Mouse (Mus musculus) cerebellum, adult 2 months (tissue): Measurements from ENCODE around the gene Abcb8. TPM values are rescaled to one million over a fixed set of nuclear protein-coding genes. Genes with fewer than 3 reads are reported as not detected.
A peak's percentile ranks its signal among the peaks of the same experiment; 100 is the strongest.
"Not testable (repeated sequence)": the region's sequence is repeated elsewhere in the genome, so short reads cannot be mapped to it uniquely, and the experiment has no call there.

Experiments
- DNase-seq, 2 experiments: peaks; one replicate each; pipeline ENCODE4 v3.0.0; 2021
- H3K27ac ChIP-seq: fragments of 200-500 bp; 2 replicates; pipeline ENCODE4 v1.5.1; 2012; ENCODE audit warnings: low read length, control low read depth, inconsistent platforms; ENCODE audit not compliant: insufficient read depth
- H3K27me3 ChIP-seq: fragments of 200-500 bp; 2 replicates; pipeline ENCODE4 v1.6.1; 2012; ENCODE audit warnings: inconsistent platforms, mild to moderate bottlenecking, low read length, moderate library complexity; ENCODE audit not compliant: control insufficient read depth, insufficient read depth
- H3K4me1 ChIP-seq: fragments of 200-500 bp; 2 replicates; pipeline ENCODE4 v1.6.1; 2011; ENCODE audit warnings: low read length; ENCODE audit not compliant: control insufficient read depth, insufficient read depth
- H3K4me3 ChIP-seq: fragments of 200-500 bp; replicated peaks from 2 replicates; pipeline ENCODE3; 2011; ENCODE audit warnings: mild to moderate bottlenecking, low read depth, low read length, control low read depth; ENCODE audit not compliant: insufficient read depth
- CTCF ChIP-seq: fragments of 200-500 bp; IDR thresholded peaks from 2 replicates; pipeline ENCODE4 v1.5.1; 2011; ENCODE audit warnings: low read depth, mild to moderate bottlenecking, control low read depth, low read length, moderate library complexity, borderline replicate concordance; ENCODE audit not compliant: insufficient read depth
- POLR2A ChIP-seq: fragments of 200-500 bp; IDR thresholded peaks from 2 replicates; pipeline ENCODE4 v1.6.1; 2011; ENCODE audit warnings: low read length, control low read depth, borderline replicate concordance; ENCODE audit not compliant: insufficient read depth
- WGBS: fragments of 180-500 bp; shearing (Covaris S2); methylation state at CpG from one replicate; pipeline ENCODE4 v1.1.7; 2018; 5-methylcytosine and 5-hydroxymethylcytosine counted together
- polyA plus RNA-seq: library from polyadenylated mRNA; depleted of rRNA; stranded (reverse); fragments of >200 nt; gene quantifications from 2 replicates; pipeline ENCODE4 v1.2.3, GENCODE M21; 2012

Gene Abcb8
- polyA plus RNA-seq, 1 experiment: 53.5 TPM

DNA sequence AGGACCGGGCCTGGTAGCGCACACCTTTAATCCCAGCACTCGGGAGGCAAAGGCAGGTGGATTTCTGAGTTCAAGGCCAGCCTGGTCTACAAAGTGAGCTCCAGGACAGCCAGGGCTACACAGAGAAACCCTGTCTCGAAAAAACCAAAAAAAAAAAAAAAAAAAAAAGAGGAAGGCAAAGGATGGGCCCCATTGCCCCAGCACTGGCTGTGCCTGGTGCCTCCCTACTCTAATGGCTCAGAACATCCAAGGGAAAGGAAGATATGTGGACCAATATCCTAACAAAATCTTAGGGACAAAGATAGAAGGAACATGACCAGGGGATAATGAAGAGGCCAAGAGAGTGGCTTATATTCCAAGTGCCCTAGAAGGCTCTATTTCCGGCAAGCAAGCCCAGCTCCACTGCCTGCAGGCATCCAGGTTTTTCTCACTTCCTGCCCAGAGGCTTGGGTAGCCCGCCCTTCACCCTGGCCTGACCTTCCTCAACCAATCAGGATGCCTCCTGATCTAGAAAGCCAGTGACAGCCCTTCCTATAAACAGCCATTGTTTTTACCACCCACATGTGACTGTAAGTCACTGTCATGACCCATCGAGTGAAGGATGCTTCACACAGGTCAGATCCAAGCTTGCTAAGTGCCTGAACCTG, 4.3 kb upstream of the Abcb8 start:
- DNase-seq: no peak
- no peaks in the 10 kb centered on the region for H3K27me3 ChIP-seq
- no peak overlapping the region for H3K27ac ChIP-seq
- no peak overlapping the region for H3K4me3 ChIP-seq
- no peak for TF ChIP-seq CTCF
- no peak for TF ChIP-seq POLR2A
- peaks cover 9% of the 10 kb centered on the region for H3K4me1 ChIP-seq
- 76% methylated on average over 7 of the region's 7 CpGs for WGBS

GRCm38 (mm10) chr5:24389658-24390020, 3.8 kb upstream of the Abcb8 start:
- no peak for DNase-seq
- TF ChIP-seq CTCF: no peak
- no peak for TF ChIP-seq POLR2A
- H3K4me1 ChIP-seq: peaks cover 5% of the 10 kb centered on the region; the same call in 1 of the 2 replicates
- no peak overlapping the region for H3K27ac ChIP-seq
- no peaks in the 10 kb centered on the region for H3K27me3 ChIP-seq
- WGBS: 85% methylated on average over 4 of the region's 4 CpGs
- H3K4me3 ChIP-seq: no peak overlapping the region

GRCm38 (mm10) chr5:24391864-24392263, 1.6 kb upstream of the Abcb8 start, which contains the start of gene Atg9b:
Gene Atg9b, minus strand, starts transcription at chr5:24392143.
- peaks cover 5% of the 10 kb centered on the region; the same call in 1 of the 2 replicates for H3K4me1 ChIP-seq
- 82% methylated on average over 7 of the region's 7 CpGs for WGBS

DNA sequence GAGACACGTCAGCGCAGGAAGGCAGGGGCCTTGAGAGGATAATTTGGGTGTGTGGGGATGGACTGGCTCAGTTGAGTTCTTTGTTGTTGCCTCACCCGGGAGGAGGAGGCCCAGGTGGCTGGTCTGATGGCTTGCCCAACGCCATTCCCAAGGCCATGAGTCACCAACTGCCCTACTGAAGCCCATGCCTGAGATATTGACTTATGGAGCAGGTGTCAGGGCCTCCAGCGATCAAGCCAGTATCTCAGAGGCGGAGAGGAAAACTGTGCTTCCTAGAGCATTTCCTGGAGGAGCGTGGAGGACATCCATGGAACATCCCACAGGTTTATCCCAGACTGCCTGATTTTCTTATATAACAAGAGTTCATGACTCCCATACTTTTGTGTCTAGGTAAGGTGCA, 739 bp upstream of the Abcb8 start:
- H3K4me1 ChIP-seq: no peaks in the 10 kb centered on the region
- H3K27ac ChIP-seq: no peak overlapping the region
- H3K27me3 ChIP-seq: no peaks in the 10 kb centered on the region
- H3K4me3 ChIP-seq: no peak overlapping the region
- WGBS: 81% methylated on average over 7 of the region's 7 CpGs
- TF ChIP-seq CTCF: no peak
- no peak for TF ChIP-seq POLR2A
- no peak for DNase-seq

More at GRCm38 (mm10) chr5:24391864-24392263, 1.6 kb upstream of the Abcb8 start, which contains the start of gene Atg9b:
- H3K4me3 ChIP-seq: no peak within 1 kb of the TSS
- no peaks in the 10 kb centered on the region for H3K27me3 ChIP-seq
- no peak for DNase-seq
- H3K27ac ChIP-seq: no peak within 1 kb of the TSS
- no peak for TF ChIP-seq POLR2A
- no peak for TF ChIP-seq CTCF

DNA sequence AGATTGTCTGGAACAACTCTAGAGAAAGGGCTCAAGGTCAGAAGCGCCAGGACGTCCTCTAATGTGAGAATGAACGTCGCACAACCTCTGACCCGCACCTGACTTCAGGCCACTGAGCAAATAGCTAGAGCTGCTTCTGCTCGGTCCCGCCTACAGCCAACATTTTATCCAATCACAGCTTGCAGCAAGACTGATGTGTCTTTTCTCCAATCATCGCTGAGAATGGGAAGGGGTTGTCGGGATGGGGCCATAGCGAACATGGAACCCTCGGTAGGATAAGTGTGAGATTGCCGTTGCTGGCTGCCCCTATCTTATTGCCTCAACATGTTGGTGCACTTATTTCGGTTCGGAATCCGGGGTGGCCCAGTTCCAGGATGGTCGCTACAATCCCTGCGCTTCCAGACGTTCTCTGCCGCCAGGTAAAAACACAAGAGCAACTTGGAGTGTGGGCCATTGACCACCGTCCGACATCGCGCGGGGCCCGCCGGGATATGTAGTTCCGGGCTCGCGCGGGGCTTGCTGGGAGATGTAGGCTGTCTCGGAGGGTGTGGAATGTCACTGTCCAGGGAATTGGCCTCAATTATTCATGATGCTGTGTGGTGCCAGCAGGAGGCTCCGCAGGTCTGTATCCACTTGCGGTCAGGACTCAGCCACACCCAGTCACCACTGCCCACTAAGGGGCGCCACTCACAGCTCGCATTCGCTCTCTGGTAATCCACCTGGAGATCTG, 867 bp downstream of the Abcb8 start:
- Histone ChIP-seq H3K27ac (peak overlapping the region; percentile 51), H3K4me1 (no peaks in the 10 kb centered on the region), H3K4me3 (peak overlapping the region; percentile 79), H3K27me3 (no peaks in the 10 kb centered on the region)
- TF ChIP-seq CTCF: peak; percentile 76
- peak; percentile 62; the same call in 1 of the 2 replicates for TF ChIP-seq POLR2A
- DNase-seq: peak; percentile 98
- WGBS: under 1% methylated on average over 36 of the region's 36 CpGs

DNA sequence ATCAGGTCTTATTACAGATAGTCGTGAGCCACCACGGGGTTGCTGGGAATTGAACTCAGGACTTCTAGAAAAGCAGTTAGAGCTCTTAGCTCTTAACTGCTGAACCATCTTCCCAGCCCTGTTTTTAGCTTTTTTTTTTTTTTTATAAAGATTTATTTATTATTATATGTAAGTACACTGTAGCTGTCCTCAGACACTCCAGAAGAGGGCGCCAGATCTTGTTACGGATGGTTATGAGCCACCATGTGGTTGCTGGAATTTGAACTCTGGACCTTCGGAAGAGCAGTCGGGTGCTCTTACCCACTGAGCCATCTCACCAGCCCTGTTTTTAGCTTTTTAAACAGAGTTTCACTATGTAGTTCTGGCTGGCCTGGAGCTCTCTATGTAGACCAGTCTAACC, 2.8 kb downstream of the Abcb8 start:
- DNase-seq: not testable (repeated sequence)

DNA sequence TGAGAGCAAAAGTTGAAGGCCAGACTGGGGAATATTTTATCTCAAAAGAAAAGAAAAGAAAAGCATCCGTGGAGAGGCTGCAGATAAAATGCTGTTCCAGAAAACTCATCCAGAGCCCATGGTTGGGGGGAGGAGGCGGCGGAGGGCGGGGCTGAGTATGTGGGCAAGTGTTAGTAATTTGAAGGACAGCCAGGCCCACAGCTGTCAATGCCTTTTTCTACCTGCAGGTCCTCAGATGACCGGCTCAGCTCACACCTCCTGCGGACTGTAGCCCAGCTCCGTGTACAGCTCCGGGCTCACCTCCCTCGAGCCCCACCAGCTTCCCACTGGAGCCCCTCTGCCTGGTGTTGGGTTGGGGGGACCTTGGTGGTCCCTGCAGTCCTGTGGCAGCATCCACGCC, 6.2 kb downstream of the Abcb8 start:
- no peak for TF ChIP-seq POLR2A
- TF ChIP-seq CTCF: no peak

More for the DNA sequence above, 2.8 kb downstream of the Abcb8 start:
- H3K4me3 ChIP-seq, H3K27me3 ChIP-seq, H3K27ac ChIP-seq: not testable (repeated sequence)
- H3K4me1 ChIP-seq: peaks cover 15% of the 10 kb centered on the region
- 93% methylated on average over 6 of the region's 6 CpGs for WGBS

DNA sequence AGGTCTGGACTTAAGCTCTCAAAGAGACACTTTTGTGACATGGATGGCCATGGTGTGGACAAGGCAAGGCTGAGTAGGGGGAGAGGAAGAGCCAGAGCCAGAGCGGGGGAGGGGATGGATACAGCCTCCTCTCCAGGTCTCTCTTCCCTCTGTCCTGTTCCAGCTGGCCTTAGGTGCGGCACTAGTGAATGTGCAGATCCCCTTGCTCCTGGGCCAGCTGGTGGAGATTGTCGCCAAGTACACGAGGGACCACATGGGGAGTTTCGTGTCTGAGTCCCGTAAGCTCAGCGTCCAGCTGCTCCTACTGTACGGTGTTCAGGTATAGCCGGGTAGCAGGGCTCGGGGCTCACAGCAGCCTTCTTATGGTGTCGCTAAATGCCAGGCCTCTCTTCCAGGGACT, 6.9 kb downstream of the Abcb8 start:
- no peak for TF ChIP-seq POLR2A
- no peak for TF ChIP-seq CTCF
- WGBS: 34% methylated on average over 11 of the region's 11 CpGs
- H3K27me3 ChIP-seq: no peaks in the 10 kb centered on the region
- H3K4me3 ChIP-seq: no peak overlapping the region
- no peak for DNase-seq
- H3K27ac ChIP-seq: no peak overlapping the region
- H3K4me1 ChIP-seq: peaks cover 25% of the 10 kb centered on the region

More for the DNA sequence above, 6.2 kb downstream of the Abcb8 start:
- H3K27ac ChIP-seq: no peak overlapping the region
- no peak overlapping the region for H3K4me3 ChIP-seq
- WGBS: 81% methylated on average over 10 of the region's 10 CpGs
- H3K27me3 ChIP-seq: no peaks in the 10 kb centered on the region
- no peak for DNase-seq
- peaks cover 24% of the 10 kb centered on the region for H3K4me1 ChIP-seq
